Mouse (Mus musculus) lung, embryonic 15.5 days (tissue): ENCODE data around the gene Aqp1. TPM values are rescaled to one million over a fixed set of nuclear protein-coding genes. Genes with fewer than 3 reads are reported as not detected.

ENCODE experiments used
- ATAC-seq: fragments of 200-750 bp; cut with Nextera tagmentation; 2 replicates; pipeline ENCODE4 v1.8.0; 2017; ENCODE audit warnings: moderate number of reproducible peaks, borderline replicate concordance; ENCODE audit not compliant: low FRiP score, low TSS enrichment; ENCODE audit errors: extremely low read depth
- H3K27ac ChIP-seq: fragments of 300-500 bp; sonication (generic); 2 replicates; pipeline ENCODE4 v1.5.1; 2015; ENCODE audit warnings: moderate library complexity, mild to moderate bottlenecking, inconsistent platforms
- H3K27me3 ChIP-seq: fragments of 300-500 bp; sonication (generic); 2 replicates; pipeline ENCODE4 v1.6.1; 2015; ENCODE audit warnings: inconsistent platforms
- H3K36me3 ChIP-seq: fragments of 300-500 bp; sonication (generic); 2 replicates; pipeline ENCODE4 v1.6.1; 2015; ENCODE audit warnings: inconsistent platforms
- H3K4me1 ChIP-seq: fragments of 300-500 bp; sonication (generic); 2 replicates; pipeline ENCODE4 v1.6.1; 2015; ENCODE audit warnings: inconsistent platforms
- H3K4me2 ChIP-seq: fragments of 300-500 bp; sonication (generic); 2 replicates; pipeline ENCODE4 v1.6.1; 2015; ENCODE audit warnings: inconsistent platforms, mild to moderate bottlenecking, moderate library complexity
- H3K4me3 ChIP-seq: fragments of 300-500 bp; sonication (generic); 2 replicates; pipeline ENCODE4 v1.5.1; 2015; ENCODE audit warnings: mild to moderate bottlenecking, inconsistent platforms
- H3K9ac ChIP-seq: fragments of 300-500 bp; sonication (generic); 2 replicates; pipeline ENCODE4 v1.6.1; 2015; ENCODE audit warnings: inconsistent platforms
- H3K9me3 ChIP-seq: fragments of 300-500 bp; sonication (generic); 2 replicates; pipeline ENCODE4 v1.6.1; 2016; ENCODE audit warnings: inconsistent platforms
- WGBS: fragments of 180-500 bp; shearing (Covaris S2); methylation state at CpG from one replicate; pipeline ENCODE4 v1.1.7; 2015; 5-methylcytosine and 5-hydroxymethylcytosine counted together
- polyA plus RNA-seq: library from polyadenylated mRNA; unstranded; fragments of >200 nt; fragmentation: Nextera tagmentation; extraction: Ambion mirVana; gene quantifications from 2 replicates; pipeline ENCODE4 v1.2.1, GENCODE M21; 2015

Aqp1 gene
- polyA plus RNA-seq, 1 experiment from 2014 or later: 57.9 TPM

DNA sequence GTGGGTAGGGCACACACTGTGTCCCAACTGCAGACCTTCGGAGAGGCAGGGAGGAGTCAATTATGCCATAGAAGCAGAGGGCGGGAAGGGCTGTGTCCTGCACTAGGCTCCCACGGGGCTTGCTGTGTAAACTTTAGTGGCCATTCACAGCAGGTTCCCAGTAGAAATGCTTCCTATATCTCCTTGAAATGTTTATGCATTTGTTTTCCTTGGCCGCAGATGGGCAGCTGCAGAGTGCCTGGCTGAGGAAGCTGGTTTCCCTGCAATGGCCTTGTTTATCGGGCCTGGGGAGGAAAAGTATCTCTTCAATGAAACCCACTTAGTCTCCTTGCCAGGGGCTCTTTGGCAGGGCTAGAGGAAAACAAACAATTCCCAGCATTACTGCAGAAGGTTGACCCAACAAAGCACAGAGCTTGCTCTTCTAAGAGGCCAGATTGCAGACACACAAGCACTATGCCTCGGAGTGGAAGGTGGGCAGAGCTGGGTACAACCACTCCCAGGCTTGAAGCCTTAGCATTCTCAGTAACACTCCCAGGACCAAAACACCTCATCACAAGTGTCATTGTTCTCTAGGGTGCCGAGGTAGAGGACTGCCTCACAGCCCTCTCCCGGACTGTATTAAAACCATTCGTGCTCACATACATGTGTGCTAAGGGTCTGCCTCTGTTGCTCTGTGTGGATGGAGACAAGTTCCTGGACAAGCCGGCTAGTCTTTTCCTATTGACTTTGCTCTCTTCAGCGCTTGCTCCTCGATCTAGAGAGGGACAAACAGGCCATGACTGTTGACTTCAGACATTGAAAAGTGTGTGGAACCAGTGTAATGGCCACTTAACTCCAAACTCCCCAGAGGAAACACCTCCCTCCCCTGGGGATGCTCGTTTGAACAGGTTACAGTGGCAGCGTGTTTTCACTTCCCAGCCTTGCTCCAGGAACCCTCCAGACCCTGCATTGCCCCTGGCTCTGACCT, 16.4 kb upstream of the Aqp1 start:
- 39% methylated on average over 14 of the region's 14 CpGs for WGBS
- Histone ChIP-seq H3K36me3 (no peaks in the 10 kb centered on the region), H3K4me1 (peaks cover 39% of the 10 kb centered on the region), H3K27me3 (no peaks in the 10 kb centered on the region), H3K27ac (peak overlapping the region; percentile 52), H3K9ac (no peak overlapping the region), H3K4me2 (no peak overlapping the region), H3K9me3 (no peaks in the 10 kb centered on the region), H3K4me3 (no peak overlapping the region)
- peak; percentile 53; the same call in 1 of the 2 replicates for ATAC-seq

DNA sequence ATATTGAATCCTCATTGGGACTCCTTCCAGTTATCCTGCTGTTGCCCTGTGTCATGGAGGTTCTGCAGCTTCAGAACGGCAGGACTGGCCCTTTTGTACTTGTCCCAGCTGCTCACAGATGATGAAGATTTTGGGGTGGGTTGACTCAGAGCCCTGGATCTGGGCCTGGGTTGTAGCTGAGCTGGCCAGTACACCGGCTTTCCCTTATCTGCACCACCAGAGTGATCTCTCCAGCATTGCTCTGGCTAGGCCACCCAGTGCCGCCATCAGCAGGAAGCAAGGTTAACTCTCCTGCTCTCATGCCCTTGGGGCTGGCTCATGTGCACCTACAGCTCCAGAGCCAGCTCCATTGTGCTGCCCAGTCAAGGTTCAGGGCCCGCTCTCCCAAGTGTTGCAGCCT, 15.3 kb upstream of the Aqp1 start:
- Histone ChIP-seq H3K9ac (no peak overlapping the region), H3K4me1 (peaks cover 40% of the 10 kb centered on the region), H3K9me3 (no peaks in the 10 kb centered on the region), H3K4me3 (no peak overlapping the region), H3K36me3 (no peaks in the 10 kb centered on the region), H3K27me3 (no peaks in the 10 kb centered on the region), H3K27ac (no peak overlapping the region), H3K4me2 (no peak overlapping the region)
- WGBS: 57% methylated on average over 4 of the region's 4 CpGs
- ATAC-seq: no peak

DNA sequence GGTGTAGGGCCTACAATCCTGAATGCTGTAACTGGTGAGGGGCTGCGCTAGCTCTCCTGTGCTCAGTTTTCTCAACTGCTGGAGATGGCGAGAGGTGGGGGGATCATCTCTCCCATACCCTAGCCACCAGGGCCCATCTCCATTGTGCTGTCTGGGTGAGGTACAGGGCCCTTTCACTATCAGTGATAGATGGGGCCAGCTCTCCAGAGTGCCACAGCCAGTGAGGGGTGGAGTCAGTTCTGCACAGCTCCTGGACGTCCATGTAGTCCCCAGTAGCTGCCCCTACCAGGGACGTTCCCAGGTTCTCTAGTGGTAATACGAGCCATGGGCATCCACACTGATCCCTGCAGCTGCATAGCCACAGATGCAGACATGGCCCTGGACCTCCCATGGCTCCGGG, 14.7 kb upstream of the Aqp1 start:
- no peaks in the 10 kb centered on the region for H3K9me3 ChIP-seq
- no peak overlapping the region for H3K27ac ChIP-seq
- ATAC-seq: no peak
- peaks cover 46% of the 10 kb centered on the region for H3K4me1 ChIP-seq
- H3K36me3 ChIP-seq: no peaks in the 10 kb centered on the region
- H3K4me2 ChIP-seq: no peak overlapping the region
- H3K27me3 ChIP-seq: no peaks in the 10 kb centered on the region
- no peak overlapping the region for H3K4me3 ChIP-seq
- WGBS: 64% methylated on average over 6 of the region's 6 CpGs
- no peak overlapping the region for H3K9ac ChIP-seq

DNA sequence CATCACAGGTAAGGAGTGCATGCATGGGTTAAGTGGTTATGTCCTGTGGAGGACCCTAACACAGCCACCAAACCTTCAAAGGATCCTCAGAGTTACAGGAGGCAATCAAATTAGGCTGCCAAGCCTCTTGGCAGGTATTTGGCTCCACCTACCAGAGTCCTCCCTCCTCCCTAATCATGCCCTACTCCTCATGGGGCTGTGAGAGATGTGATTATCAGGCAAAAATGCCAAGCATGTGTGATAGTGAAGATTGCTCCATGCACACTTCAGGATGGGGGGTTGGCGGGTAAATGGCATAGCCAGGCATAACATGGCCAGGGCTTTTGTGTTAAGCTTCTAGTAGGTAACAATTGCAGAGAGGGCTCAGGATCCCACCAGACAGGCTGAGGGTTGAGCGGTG, 13.3 kb upstream of the Aqp1 start:
- H3K4me3 ChIP-seq: no peak overlapping the region
- WGBS: 94% methylated on average over 2 of the region's 2 CpGs
- no peaks in the 10 kb centered on the region for H3K36me3 ChIP-seq
- no peak overlapping the region for H3K9ac ChIP-seq
- H3K4me1 ChIP-seq: peaks cover 60% of the 10 kb centered on the region
- H3K9me3 ChIP-seq: no peaks in the 10 kb centered on the region
- no peak overlapping the region for H3K4me2 ChIP-seq
- no peak overlapping the region for H3K27ac ChIP-seq
- ATAC-seq: no peak
- no peaks in the 10 kb centered on the region for H3K27me3 ChIP-seq

DNA sequence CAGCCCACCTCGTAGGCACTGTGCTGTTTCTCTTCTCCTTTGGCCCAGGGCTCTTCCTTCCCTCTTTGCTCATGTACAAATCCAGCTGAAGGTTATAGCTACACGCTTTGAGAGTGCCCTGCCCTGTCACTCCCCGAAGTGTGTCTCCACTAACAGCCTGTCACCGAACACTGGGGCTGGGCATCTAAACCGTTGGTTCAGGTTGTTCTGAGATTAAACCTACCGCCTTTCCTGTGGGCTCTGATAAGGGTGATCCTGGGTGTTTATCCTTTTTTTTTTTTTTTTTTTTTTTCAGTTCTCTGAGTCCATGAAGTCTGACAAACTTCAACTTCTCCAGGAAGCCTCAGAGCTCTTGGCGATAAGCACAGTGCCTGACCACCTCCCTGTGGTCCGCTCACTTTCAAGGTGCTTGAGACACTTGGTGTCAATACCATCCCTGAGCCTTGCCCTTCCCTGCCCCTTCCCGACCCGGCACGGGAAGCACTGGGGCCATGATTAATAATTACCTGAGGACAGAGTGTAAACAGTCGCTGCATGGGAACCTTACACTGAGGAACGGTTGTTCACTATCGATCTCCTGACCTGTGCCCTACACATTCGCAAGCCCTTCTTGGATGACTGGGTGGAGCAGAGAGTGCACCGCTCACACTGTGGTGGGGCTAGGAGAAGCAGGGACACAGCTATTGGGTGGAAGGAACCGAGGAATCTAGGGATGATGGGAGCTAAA, 12.2 kb upstream of the Aqp1 start:
- peaks cover 58% of the 10 kb centered on the region for H3K4me1 ChIP-seq

DNA sequence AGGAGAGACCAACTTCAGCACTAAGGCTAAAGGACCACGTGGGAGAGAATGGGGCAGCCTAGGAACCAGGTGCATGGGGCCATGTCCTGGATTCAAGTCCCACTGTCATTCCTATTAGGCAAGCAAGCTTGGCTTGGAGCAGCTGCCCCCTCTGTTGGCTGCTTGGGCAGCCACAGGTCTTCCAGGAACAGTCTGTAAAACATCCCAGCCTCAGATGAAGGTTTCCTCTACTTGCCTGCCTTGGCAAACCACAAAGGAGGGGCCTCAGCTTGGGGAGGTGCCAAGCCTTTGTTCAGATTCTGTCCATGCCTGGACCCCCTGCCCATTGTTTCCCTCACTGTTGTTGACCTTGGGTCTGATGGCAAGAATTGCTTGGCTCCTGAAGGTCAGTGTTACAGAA, 11.4 kb upstream of the Aqp1 start:
- no peaks in the 10 kb centered on the region for H3K36me3 ChIP-seq
- H3K4me2 ChIP-seq: no peak overlapping the region
- no peak overlapping the region for H3K9ac ChIP-seq
- WGBS: 62% methylated on average over 1 of the region's 1 CpGs
- peaks cover 52% of the 10 kb centered on the region for H3K4me1 ChIP-seq
- no peaks in the 10 kb centered on the region for H3K9me3 ChIP-seq
- no peak for ATAC-seq
- H3K27me3 ChIP-seq: no peaks in the 10 kb centered on the region
- no peak overlapping the region for H3K27ac ChIP-seq
- H3K4me3 ChIP-seq: no peak overlapping the region

More for the DNA sequence above, 12.2 kb upstream of the Aqp1 start:
- H3K4me3 ChIP-seq: no peak overlapping the region
- H3K9ac ChIP-seq: no peak overlapping the region
- H3K9me3 ChIP-seq: no peaks in the 10 kb centered on the region
- H3K27ac ChIP-seq: no peak overlapping the region
- H3K27me3 ChIP-seq: no peaks in the 10 kb centered on the region
- H3K4me2 ChIP-seq: no peak overlapping the region
- WGBS: 22% methylated on average over 17 of the region's 17 CpGs
- no peak for ATAC-seq
- no peaks in the 10 kb centered on the region for H3K36me3 ChIP-seq

DNA sequence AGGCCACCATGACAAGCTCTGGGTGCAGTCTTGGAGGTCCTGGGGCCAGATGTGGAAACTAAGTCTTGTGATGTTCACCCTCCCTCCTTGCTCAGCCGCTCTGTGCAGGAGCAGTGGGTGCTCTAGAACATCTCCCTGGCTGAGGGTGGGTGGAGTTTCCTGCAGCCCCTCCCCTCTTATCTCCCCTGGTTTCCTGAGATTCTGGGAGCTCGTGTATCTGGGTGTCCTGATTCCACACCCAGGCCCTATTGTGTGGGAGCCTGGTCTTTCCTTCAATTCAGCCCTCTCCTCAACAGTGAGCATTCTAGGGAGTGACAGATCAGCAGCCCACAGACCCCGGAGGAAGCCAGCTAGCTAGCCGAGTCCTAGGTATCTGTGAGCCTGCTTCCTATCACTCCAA, 9.9 kb upstream of the Aqp1 start:
- ATAC-seq: no peak
- Histone ChIP-seq H3K4me2 (no peak overlapping the region), H3K36me3 (no peaks in the 10 kb centered on the region), H3K4me3 (no peak overlapping the region), H3K27ac (peak overlapping the region; percentile 58), H3K27me3 (no peaks in the 10 kb centered on the region), H3K9me3 (no peaks in the 10 kb centered on the region), H3K9ac (no peak overlapping the region), H3K4me1 (peaks cover 41% of the 10 kb centered on the region)
- 51% methylated on average over 4 of the region's 4 CpGs for WGBS

DNA sequence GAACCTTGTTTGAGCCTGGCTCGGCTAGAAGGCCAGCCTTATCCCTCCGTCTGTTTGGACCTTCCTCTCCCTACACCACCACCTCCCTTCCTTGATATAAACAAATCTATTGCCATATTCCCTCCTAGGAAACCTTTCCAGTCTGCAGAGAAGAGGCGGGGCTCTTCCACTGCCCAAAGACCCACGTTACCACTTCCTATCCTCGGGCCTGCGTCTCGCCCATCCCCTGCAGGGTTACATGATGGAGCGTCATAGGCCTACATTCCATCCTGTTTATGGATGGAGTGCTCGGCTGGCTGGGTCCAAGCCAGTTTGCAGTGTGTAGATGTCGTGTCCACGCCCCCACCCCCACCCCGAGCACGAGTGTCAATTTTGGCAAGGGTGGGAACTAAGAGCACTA, 8.9 kb upstream of the Aqp1 start:
- H3K36me3 ChIP-seq: no peaks in the 10 kb centered on the region
- H3K9me3 ChIP-seq: no peaks in the 10 kb centered on the region
- no peak overlapping the region for H3K4me2 ChIP-seq
- H3K4me3 ChIP-seq: no peak overlapping the region
- peaks cover 51% of the 10 kb centered on the region for H3K4me1 ChIP-seq
- no peaks in the 10 kb centered on the region for H3K27me3 ChIP-seq
- peak overlapping the region; percentile 58 for H3K27ac ChIP-seq
- 43% methylated on average over 13 of the region's 13 CpGs for WGBS
- H3K9ac ChIP-seq: no peak overlapping the region
- no peak for ATAC-seq

DNA sequence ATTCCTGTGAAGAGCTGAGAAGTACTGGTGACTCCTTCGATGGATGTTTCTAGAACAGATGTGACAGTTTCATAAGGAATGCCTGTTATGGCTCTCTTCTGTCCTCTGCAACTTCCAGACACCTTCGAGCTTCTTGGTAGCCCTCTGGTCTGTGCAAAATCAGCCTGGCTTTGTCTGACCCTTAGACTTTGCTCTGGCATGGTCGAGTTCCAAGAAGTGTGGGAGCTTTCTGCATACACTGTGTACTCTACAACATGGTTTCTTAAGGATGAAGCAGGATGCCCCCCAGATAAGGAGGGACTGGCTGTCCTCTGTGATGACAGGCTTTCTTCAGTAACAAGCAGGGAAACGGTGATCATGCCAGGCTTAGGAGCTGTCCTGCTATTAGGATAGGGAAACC, 8.1 kb upstream of the Aqp1 start:
- H3K9me3 ChIP-seq: no peaks in the 10 kb centered on the region
- H3K36me3 ChIP-seq: no peaks in the 10 kb centered on the region
- H3K4me1 ChIP-seq: peaks cover 56% of the 10 kb centered on the region
- H3K27ac ChIP-seq: peak overlapping the region; percentile 49; the same call in 1 of the 2 replicates
- WGBS: 62% methylated on average over 4 of the region's 4 CpGs
- no peak overlapping the region for H3K4me2 ChIP-seq
- H3K27me3 ChIP-seq: no peaks in the 10 kb centered on the region
- H3K4me3 ChIP-seq: no peak overlapping the region
- H3K9ac ChIP-seq: no peak overlapping the region
- no peak for ATAC-seq

DNA sequence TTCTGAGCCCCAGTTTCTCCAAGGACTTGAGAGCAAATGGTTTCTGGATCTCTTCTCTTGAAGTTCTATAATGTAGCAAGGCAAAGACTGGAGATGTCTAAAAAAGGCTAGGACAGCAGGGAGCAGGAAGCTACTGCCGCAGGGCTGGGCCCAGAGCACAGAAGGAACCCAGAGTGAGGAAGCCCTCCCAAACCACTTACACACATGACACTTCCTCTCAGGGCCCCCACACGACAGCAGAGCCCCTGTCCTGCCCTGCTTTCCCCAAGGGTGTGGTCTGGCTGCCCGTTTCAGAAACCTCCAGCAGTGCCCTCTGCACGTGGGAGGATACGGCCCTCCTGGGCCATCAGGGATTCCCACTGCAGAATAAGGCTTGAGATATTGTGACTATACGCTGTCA, 4.9 kb upstream of the Aqp1 start:
- no peak overlapping the region for H3K4me3 ChIP-seq
- H3K4me1 ChIP-seq: peaks cover 52% of the 10 kb centered on the region
- H3K27ac ChIP-seq: no peak overlapping the region
- WGBS: 60% methylated on average over 6 of the region's 6 CpGs
- H3K9ac ChIP-seq: no peak overlapping the region
- no peak overlapping the region for H3K4me2 ChIP-seq
- no peak for ATAC-seq
- no peaks in the 10 kb centered on the region for H3K27me3 ChIP-seq
- no peaks in the 10 kb centered on the region for H3K36me3 ChIP-seq
- no peaks in the 10 kb centered on the region for H3K9me3 ChIP-seq

DNA sequence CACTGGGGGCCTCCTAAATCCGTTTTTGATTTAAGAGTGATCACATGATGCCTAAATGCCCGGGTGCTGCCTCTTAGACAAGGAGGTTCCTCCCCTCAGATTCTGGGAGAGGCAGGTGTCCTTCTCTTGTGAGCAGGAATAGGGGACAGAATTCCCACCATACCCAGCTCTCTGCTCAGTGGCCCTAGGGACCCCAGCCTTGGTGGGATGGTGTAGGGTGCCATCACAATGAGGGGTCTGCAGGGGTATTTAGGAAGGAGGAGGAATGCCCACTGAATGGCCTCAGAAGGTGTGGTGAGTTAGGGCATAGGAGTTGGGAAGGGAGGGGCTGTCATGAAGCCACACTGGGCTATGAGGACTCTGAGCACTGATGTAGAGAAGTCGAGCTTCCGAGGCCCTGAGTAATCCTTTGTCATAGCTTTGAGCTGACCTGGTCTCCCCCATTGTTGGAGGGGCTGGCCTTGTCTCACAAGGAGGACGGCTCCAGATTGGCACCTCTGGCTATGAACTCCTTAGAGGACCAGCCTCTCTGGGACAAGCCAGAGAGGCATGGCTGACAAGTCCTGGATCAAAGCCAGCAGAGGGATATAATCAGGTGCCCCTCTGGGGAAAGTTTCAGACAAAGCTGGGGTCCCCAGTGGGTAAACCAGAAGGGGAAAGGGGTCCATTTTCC, 4.0 kb upstream of the Aqp1 start:
- Histone ChIP-seq H3K9me3 (no peaks in the 10 kb centered on the region), H3K4me1 (peaks cover 52% of the 10 kb centered on the region), H3K27ac (0 out of 2 replicates have a peak overlapping the region, but pooled peaks have one; percentile 3), H3K36me3 (no peaks in the 10 kb centered on the region), H3K9ac (no peak overlapping the region), H3K4me3 (no peak overlapping the region), H3K4me2 (no peak overlapping the region), H3K27me3 (no peaks in the 10 kb centered on the region)
- no peak for ATAC-seq
- 50% methylated on average over 5 of the region's 5 CpGs for WGBS

DNA sequence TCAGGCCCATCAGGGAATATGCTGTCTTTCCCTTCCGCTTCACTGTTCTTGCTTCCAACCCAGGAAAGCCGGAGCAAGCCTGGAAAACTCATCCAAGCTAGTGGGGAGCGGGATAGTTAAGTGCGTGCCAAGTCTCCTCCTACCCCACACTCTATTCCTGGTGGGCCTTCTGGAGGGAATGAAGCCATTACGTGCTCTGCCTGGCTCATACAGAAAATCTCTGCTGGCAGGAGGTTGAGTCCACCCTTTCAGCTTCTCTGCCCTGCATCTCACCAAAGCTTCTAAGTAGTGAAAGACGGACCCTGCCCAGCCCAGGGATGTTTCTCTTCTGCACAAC, 3.5 kb upstream of the Aqp1 start:
- peaks cover 52% of the 10 kb centered on the region for H3K4me1 ChIP-seq
- H3K4me2 ChIP-seq: no peak overlapping the region
- no peaks in the 10 kb centered on the region for H3K27me3 ChIP-seq
- no peaks in the 10 kb centered on the region for H3K36me3 ChIP-seq
- no peak for ATAC-seq
- 59% methylated on average over 6 of the region's 6 CpGs for WGBS
- no peak overlapping the region for H3K9ac ChIP-seq
- H3K9me3 ChIP-seq: no peaks in the 10 kb centered on the region
- 0 out of 2 replicates have a peak overlapping the region, but pooled peaks have one; percentile 3 for H3K27ac ChIP-seq
- H3K4me3 ChIP-seq: no peak overlapping the region
